11 mouse cellular contexts compared by ENCODE assay signal in genomic region chr1:82596864-82597596, GRCm38 (mm10). TPM values are rescaled to one million over a fixed set of nuclear protein-coding genes. Genes with fewer than 3 reads are reported as not detected.
A peak's percentile ranks its signal among the peaks of the same experiment; 100 is the strongest.
DNase-seq lines count a peak whose midpoint lies in the region; ATAC-seq and TF ChIP-seq lines count a peak whose summit lies in the region.
"Had no signal": no experiment of that assay in that cellular context is flagged by ENCODE, and none has a peak within 500 bp of the region (broad histone marks: within the 10 kb centered on the region; RNA-seq: fewer than 3 reads in every experiment).

No protein-coding gene starts in this region.

- intact Hi-C loops in heart, postnatal 36 days (cut with DNase I) = no loop called here

- no peak for TF ChIP-seq POLR2A in kidney, adult 2 months (IDR thresholded peaks at IDR 0.05; ENCODE audit: low read depth, low read length)

- H3K27ac ChIP-seq in heart, embryonic 11.5 days (ENCODE audit: low read depth, low read length) = no peak overlapping the region
- H3K27ac ChIP-seq in kidney, adult 2 months (ENCODE audit: insufficient read depth, low read depth, low read length) = peak overlapping the region; percentile 76
- H3K27ac ChIP-seq in hindbrain, embryonic 10.5 days = no peak overlapping the region

- H3K4me1 ChIP-seq in heart, embryonic 11.5 days (ENCODE audit: control insufficient read depth, insufficient read depth, low read length) = peaks cover 3% of the 10 kb centered on the region; the same call in 1 of the 2 replicates
- peaks cover 29% of the 10 kb centered on the region for H3K4me1 ChIP-seq in kidney, adult 2 months (ENCODE audit: control insufficient read depth, insufficient read depth, low read length)
- H3K4me1 ChIP-seq in hindbrain, embryonic 10.5 days (replicated peaks) = no peaks in the 10 kb centered on the region

- no peak overlapping the region for H3K4me2 ChIP-seq in heart, embryonic 11.5 days

- WGBS in heart, embryonic 11.5 days (ENCODE audit: insufficient replicate concordance) = 48% methylated on average over 6 of the region's 6 CpGs
- WGBS in kidney, adult 2 months = 17% methylated on average over 6 of the region's 6 CpGs
- 76% methylated on average over 6 of the region's 6 CpGs for WGBS in hindbrain, embryonic 10.5 days

- no peak overlapping the region for H3K9ac ChIP-seq in heart, embryonic 11.5 days (ENCODE audit: low read depth, low read length)

- no peak overlapping the region for H3K4me3 ChIP-seq in heart, embryonic 11.5 days (ENCODE audit: low read depth, low read length)
- no peak overlapping the region for H3K4me3 ChIP-seq in kidney, adult 2 months (ENCODE audit: insufficient read depth, low read depth, low read length)
- no peak overlapping the region for H3K4me3 ChIP-seq in hindbrain, embryonic 10.5 days

- H3K27me3 ChIP-seq in heart, embryonic 11.5 days (ENCODE audit: control insufficient read depth, insufficient read depth, low read length) = no peaks in the 10 kb centered on the region
- no peaks in the 10 kb centered on the region for H3K27me3 ChIP-seq in kidney, adult 2 months (replicated peaks; ENCODE audit: control insufficient read depth, insufficient read depth, low read length)
- H3K27me3 ChIP-seq in hindbrain, embryonic 10.5 days (ENCODE audit: insufficient read depth, poor library complexity, severe bottlenecking) = no peaks in the 10 kb centered on the region

- TF ChIP-seq CTCF in kidney, adult 2 months (conservative IDR thresholded peaks at IDR 0.05; ENCODE audit: insufficient read depth, insufficient read length, low read depth, low read length) = no peak

- ATAC-seq in heart, embryonic 11.5 days (replicated peaks; ENCODE audit: insufficient number of reproducible peaks, low FRiP score, low TSS enrichment) = no peak; the same call in 1 of the 2 replicates
- ATAC-seq: midbrain, embryonic 16.5 days had no signal

- DNase-seq in heart, postnatal 36 days = peak; percentile 19 to 43
- peak; percentile 52 for DNase-seq in adrenal gland, adult 8-10 months
- DNase-seq in kidney, adult 2 months = peak; percentile 92
- DNase-seq in lung, postnatal 4 days = peak; percentile 75 to 84
- no peak for DNase-seq in layer of hippocampus, adult 18-20 months (ENCODE audit: low spot score in 2 of 2)
- DNase-seq in layer of hippocampus, postnatal 36 days = no peak
- no peak for DNase-seq in hindbrain, embryonic 10.5 days (ENCODE audit: low spot score)
- DNase-seq: gastrocnemius, postnatal 25 days had no signal

- H3K9me3 ChIP-seq in heart, embryonic 11.5 days (replicated peaks; ENCODE audit: control insufficient read depth, low read length) = no peaks in the 10 kb centered on the region
- H3K9me3 ChIP-seq in hindbrain, embryonic 10.5 days = no peaks in the 10 kb centered on the region

- no peaks in the 10 kb centered on the region for H3K36me3 ChIP-seq in heart, embryonic 11.5 days (ENCODE audit: control insufficient read depth, insufficient read depth, low read length)
- peaks cover 13% of the 10 kb centered on the region for H3K36me3 ChIP-seq in kidney, adult 2 months (ENCODE audit: control insufficient read depth, insufficient read depth, low read length)
- H3K36me3 ChIP-seq in hindbrain, embryonic 10.5 days = no peaks in the 10 kb centered on the region

RNA-seq across cellular contexts. Expression of gene Col4a3, which starts 10.3 kb away (rescaled TPM):
- total RNA-seq in heart, postnatal 36 days (2021) = 1 to 10 TPM; 2.8 to 3.5 TPM
- 0.32 and 0.54 TPM in 2 replicates for polyA plus RNA-seq in heart, embryonic 11.5 days (2014; fragmentation: Nextera tagmentation; extraction: Ambion mirVana)
- total RNA-seq in adrenal gland, adult 8-10 months (2022) = 1 to 10 TPM; 2.0 to 3.9 (median 2.8) TPM
- polyA plus RNA-seq in kidney, adult 2 months (2012; rRNA removed) = 57.7 and 78.6 TPM in 2 replicates
- total RNA-seq in layer of hippocampus, adult 18-20 months (2021) = under 1 TPM; 0.22 to 0.30 TPM
- 1 to 10 TPM in 1 of 2 experiments, under 1 TPM in 1; 0.42 to 1.5 TPM for total RNA-seq in layer of hippocampus, postnatal 36 days (2021)
- 0.10 and 0.18 TPM in 2 replicates for polyA plus RNA-seq in hindbrain, embryonic 10.5 days (2016; fragmentation: Nextera tagmentation; extraction: Ambion mirVana)
- total RNA-seq: ES-E14 had no signal

RNA-seq across cellular contexts. Expression of gene Col4a4, which starts 10.4 kb away (rescaled TPM):
- 1 to 10 TPM; 7.0 to 8.5 TPM for total RNA-seq in heart, postnatal 36 days (2021)
- polyA plus RNA-seq in heart, embryonic 11.5 days (2014; fragmentation: Nextera tagmentation; extraction: Ambion mirVana) = 0.31 and 0.38 TPM in 2 replicates
- 1 to 10 TPM; 7.0 to 9.1 (median 7.3) TPM for total RNA-seq in adrenal gland, adult 8-10 months (2022)
- 29.4 and 32.7 TPM in 2 replicates for polyA plus RNA-seq in kidney, adult 2 months (2012; rRNA removed)
- 1 to 10 TPM in 1 of 2 experiments, under 1 TPM in 1; 0.52 to 1.0 TPM for total RNA-seq in layer of hippocampus, adult 18-20 months (2021)
- total RNA-seq in layer of hippocampus, postnatal 36 days (2021) = under 1 TPM; 0.68 to 0.95 TPM
- polyA plus RNA-seq in hindbrain, embryonic 10.5 days (2016; fragmentation: Nextera tagmentation; extraction: Ambion mirVana) = 0.05 and 0.18 TPM in 2 replicates

Comparison
In these comparisons a context has a peak if more than half of its experiments do, and no peak if none do; other contexts are left out.
1. DNase-seq: peak in heart, postnatal 36 days (2 of 2), adrenal gland, adult 8-10 months (single experiment), kidney, adult 2 months (single experiment) and lung, postnatal 4 days (2 of 2); none in layer of hippocampus, adult 18-20 months (0 of 2), layer of hippocampus, postnatal 36 days (0 of 2) and hindbrain, embryonic 10.5 days (single experiment).